Mouse (Mus musculus) MEL-GATA-1-ER (cell line): ENCODE measurements around the gene Scrg1.
"Not testable (repeated sequence)": the region's sequence is repeated elsewhere in the genome, so short reads cannot be mapped to it uniquely, and the experiment has no call there.

ENCODE experiments used
- DNase-seq: peaks from one replicate; pipeline ENCODE4 v3.0.0-alpha.2; 2012; ENCODE audit warnings: low read depth; ENCODE audit errors: extremely low read depth

The Scrg1 gene

DNA sequence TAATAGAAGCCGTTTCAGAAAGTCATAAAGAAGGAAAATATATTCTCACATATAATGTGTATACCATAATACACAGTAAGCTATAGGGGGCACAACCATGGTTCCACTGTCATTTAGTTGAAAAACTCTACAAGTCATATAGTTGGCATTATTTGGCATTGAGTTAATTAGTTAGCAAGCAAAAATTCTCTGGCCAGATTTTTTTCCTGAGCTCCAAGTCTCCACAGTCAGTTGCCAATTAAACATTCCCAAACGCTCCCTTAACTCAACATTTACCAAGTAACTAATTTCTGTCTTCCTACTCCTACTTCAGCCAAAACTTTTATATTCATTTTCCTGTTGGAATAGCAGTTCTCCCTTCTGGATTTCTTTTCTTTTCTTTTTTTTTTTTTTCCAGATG is 2.4 kb upstream of the Scrg1 start:
- no peak for DNase-seq

GRCm38 (mm10) chr8:57457152-57457551 is 1.4 kb downstream of the Scrg1 start:
- no peak for DNase-seq

- DNase-seq = no peak
Measured at GRCm38 (mm10) chr8:57457942-57458341, 2.2 kb downstream of the Scrg1 start.

- DNase-seq = peak; percentile 87
Measured at GRCm38 (mm10) chr8:57462839-57463238, 7.1 kb downstream of the Scrg1 start.

DNA sequence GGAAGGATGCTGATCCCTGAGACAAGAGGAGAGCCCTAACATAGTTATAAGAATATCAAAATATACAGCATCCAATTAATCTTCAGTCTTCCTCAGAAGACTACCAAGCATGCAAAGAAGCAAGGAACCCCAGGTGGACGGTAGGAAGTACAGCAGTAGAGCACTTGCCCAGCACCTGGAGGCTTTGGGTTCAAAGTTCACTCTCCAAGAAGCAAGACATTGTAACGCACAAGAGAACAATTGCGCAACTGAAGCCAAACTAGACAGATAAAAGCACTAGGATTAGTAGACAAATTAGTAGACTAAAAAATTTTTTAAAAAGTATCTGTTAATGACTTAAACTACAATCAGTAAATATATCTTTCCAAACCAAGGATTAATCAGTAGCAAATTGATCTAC is 8.0 kb downstream of the Scrg1 start:
- no peak for DNase-seq

GRCm38 (mm10) chr8:57468624-57469023 is 12.9 kb downstream of the Scrg1 start:
- DNase-seq = no peak

DNA sequence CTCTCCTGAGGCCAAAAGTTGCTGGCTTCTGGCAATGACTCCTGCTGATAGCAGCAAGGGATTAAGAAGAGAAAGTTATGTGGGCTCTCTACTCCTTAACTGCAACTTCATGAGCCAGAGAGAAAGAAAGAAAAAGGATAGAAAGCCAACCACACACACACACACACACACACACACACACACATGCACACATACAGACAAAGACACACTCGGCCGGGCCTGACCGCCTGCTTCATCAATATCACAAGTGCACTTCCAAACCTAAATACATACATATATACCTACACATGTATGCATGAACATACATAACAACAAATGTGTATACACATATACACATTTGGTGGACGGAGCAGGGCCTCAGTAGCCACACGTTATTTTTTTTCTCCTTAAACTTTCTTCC is 15.1 kb downstream of the Scrg1 start:
- no peak for DNase-seq

- no peak for DNase-seq
Measured at GRCm38 (mm10) chr8:57473751-57474150, 18.0 kb downstream of the Scrg1 start.

GRCm38 (mm10) chr8:57478406-57478805 is 22.7 kb downstream of the Scrg1 start:
- no peak for DNase-seq

GRCm38 (mm10) chr8:57479700-57480099 is 24.0 kb downstream of the Scrg1 start:
- DNase-seq = no peak

DNA sequence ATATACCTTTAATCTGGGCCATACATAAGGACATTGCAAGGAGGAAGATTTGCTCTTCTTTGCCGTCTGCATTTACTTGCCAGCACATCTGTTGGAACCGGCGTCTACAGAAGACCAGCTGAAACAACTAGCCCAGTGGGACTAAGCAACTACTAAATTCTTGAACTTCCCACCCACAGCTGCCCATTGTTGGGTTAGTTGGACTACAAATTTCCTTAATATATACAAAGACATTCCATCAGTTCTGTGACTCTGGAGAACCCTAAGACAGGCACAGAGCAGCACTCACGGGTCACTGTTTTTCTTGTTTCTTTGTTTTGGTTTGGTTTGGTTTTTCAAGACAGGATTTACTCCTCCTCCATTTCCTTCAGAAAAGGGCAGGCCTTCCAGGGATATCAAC is 24.9 kb downstream of the Scrg1 start:
- DNase-seq = no peak

GRCm38 (mm10) chr8:57486491-57487440 is 31.0 kb downstream of the Scrg1 start:
- no peak for DNase-seq

- DNase-seq = peak; percentile 95
Measured at GRCm38 (mm10) chr8:57487441-57488155, 31.9 kb downstream of the Scrg1 start, which contains the start of gene Sap30. Gene Sap30 (minus strand): TSS chr8:57487860.

DNA sequence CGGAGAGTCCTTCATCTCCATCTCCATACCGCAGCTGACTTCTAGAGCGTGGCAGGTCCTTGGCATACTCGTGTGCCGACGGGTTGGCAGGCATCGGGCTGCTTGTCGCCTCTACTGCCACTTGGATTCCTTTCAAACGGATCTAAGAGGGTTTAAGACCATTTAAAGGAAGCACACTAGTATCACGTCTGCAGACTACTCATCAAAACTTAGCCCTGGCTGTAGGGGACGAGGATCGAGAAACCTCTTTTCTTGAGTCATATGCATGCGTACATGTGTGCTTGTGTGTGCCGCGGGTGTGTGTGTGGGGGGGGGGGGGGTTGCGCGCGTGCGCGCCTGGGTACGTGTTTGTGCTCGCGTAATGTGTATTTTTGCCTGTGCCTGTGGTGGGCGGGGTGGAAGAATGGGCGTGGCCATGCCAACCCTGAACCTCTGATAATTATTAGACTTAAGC is 32.6 kb downstream of the Scrg1 start:
- DNase-seq = peak; percentile 63

- no peak for DNase-seq
Measured at GRCm38 (mm10) chr8:57489366-57489765, 33.6 kb downstream of the Scrg1 start.

GRCm38 (mm10) chr8:57489896-57490295 is 34.2 kb downstream of the Scrg1 start:
- DNase-seq = no peak

DNA sequence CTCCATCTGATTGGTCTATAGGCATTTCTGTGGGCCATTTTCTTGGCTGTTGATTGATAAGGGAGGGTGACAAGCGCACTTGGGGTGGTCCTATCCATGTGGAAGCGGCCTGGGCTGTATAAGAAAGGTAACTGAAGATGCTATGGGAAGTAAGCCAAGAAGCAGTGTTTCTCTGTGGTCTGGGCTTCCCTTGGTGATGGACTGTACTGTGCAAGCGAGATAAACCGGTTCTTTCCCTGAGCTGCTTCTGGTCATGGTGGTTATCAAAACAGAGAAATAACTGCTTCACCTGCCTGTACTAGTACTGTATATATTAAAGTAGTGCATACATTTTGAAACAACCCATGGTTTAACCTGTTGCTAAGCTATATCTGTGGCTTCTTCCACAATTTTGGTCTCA is 36.1 kb downstream of the Scrg1 start:
- DNase-seq = peak; percentile 76

DNA sequence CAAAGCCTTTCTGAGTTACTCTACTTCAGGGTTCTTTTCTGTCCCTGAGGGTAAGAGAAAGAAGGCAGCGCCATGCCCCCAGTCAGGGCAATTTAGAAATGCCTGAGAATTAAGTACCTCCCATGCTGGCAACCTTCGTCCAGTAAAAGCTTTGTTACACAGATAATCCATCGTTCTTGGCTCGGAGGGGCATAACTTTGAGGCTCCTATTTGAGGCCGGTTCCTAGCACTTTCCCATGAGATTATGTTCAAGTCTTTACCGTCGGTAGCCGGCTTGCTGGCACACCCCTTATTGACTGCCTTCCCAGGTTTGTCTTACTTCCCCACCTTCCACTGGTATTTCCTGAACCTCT is 42.7 kb downstream of the Scrg1 start:
- DNase-seq = no peak

DNA sequence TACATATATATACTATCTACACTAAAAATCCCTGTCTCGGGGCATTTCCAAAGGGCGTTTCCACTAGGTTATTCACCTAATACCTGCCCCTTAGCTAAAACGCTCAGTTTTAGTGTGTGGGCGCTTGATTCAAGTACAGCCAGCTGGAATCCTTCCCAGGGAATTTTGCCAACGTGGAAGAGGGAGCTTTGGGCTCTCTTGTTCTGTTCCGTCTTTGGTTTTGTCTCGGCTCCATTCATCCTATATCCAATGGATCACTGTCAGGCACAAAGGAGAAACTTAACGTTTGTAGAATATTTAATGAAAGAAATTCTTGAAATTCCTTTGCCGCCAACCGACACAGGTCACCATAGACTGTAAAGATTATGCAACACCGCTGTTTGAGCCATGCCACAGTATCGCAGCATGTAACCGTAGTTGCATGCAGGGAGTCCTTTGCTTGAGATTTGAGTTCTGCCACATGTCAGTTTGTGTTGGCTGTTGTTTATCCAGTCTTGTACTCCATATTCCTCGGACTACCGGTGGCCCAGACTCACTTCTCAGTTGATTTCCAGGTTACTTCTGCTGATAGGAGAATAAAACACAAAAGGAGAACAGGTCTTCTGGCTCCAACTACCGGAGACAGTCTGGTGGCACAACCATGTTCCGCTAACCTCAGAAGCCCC is 43.3 kb downstream of the Scrg1 start:
- no peak for DNase-seq

DNA sequence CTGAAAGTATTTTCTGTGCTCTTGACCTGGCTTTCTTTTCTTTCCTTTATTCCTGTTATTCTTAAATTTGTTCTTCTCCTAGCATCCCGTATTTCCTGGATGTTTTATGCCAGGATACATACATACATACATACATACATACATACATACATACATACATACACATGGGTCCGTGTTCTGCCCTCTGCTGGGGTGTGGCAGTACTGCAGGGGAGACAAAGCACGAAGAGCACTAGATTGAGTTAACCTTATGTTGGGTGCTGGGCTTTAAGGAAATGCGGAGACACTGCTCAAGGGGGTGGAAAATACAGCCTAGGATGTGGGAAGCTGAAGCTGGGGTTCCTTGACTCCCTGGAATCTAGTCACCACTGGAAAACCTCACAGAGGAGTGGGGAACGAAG is 47.9 kb downstream of the Scrg1 start:
- DNase-seq = no peak

- not testable (repeated sequence) for DNase-seq
Measured at GRCm38 (mm10) chr8:57505500-57505899, 49.8 kb downstream of the Scrg1 start.

DNA sequence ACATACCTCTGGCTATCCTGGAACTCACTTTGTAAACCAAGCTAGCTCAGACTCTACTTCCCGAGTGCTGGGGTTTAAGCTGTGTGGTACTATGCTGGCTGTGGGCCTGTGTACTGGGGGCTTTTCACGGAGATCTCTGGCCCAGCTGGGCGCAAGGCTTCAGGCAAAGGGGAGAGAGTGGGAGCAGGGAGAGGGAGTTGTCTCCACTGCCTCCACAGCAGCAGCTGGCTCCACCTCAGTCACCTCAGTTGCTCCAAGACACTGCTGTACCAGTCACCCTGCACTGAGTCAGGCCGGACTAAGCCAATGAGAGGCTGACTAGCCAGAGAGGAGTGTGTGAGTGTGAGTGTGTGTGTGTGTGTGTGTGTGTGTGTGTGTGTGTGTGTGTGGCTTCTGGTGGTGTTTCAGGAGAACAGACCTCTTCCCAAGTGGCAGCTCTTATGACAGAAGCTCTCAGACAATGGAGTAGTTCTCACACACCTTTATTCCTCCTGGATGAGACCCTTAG is 51.9 kb downstream of the Scrg1 start:
- DNase-seq = no peak
